Mouse (Mus musculus) thymus, postnatal 0 days (tissue): ENCODE data around the gene Tmem151b. TPM values are rescaled to one million over a fixed set of nuclear protein-coding genes. Genes with fewer than 3 reads are reported as not detected.

Experiments used
- DNase-seq: peaks from one replicate; pipeline ENCODE4 v3.0.0-alpha.2; 2015; ENCODE audit warnings: low spot score
- polyA plus RNA-seq: library from polyadenylated mRNA; unstranded; fragments of >200 nt; fragmentation: Nextera tagmentation; extraction: Ambion mirVana; gene quantifications from 2 replicates; pipeline ENCODE4 v1.2.1, GENCODE M21; 2015

Tmem151b gene
- polyA plus RNA-seq: 19.0 and 19.6 TPM in 2 replicates

DNA sequence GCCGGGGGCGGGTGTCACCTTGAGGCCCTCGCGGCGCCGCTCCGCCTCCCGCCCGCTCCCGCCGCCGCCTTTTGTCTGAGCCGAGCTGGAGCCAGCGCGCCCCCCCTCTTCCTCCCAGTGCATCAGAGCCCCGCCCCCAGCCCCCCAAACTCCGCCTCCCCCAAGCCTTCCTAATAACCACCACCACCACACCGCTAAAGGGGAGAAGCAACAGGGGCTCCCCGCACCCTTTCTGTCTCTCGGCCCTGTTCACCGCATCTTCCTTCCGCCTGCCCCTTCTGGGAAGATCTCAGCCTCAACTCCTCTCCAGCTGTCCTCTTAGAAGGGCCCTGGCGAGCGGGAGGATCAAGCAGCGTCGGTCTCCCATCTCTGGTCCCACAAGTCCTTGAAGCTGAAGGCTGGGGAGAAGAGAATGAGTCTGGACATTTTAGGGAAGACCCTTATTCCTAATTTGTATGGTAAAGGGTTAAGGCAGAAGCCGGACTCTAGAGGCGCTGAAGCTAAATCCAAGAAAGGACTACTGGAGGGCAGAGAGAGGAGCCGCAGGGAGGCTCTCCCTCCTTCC, at the start of gene Tmem151b:
Tmem151b (minus strand) TSS at position 61 of the 565 bp plus-strand sequence.
- peak; percentile 75 for DNase-seq

DNA sequence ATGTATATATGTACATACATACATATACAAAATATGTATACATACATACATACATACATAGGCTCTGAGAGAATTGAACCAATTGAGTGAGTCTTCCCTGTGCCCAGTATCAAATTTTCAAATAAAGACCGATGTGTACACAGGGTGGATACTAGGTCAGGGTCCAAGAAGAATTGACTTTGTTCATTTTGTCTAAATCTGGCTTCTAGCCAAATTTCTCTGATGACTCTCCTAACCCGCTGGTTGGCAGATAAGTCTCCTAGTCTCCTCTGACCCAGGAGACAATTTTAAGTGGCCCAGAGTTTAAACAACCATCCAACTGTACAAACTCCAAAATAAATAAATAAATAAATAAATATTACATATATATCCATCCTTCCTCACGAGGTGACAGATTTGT, 49.4 kb upstream of the Tmem151b start:
- no peak for DNase-seq

DNA sequence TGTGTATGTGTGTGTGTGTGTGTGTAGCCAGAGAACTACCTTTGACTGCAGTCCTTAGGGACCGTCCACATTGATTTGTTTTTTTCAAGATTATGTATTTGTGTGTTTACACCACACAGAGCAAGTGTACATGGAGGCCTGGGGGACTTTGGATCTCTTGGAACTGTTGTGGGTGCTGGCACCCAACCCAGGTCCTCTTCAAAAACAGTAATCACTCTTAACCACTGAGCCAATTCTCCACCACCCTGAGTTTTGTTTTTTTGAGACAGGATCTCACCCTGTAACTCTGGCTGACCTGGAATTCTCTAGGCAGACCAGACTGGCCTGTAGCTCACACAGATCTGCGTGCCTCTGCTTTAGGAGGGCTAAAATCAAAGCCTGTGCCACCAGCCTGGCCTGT, 48.9 kb upstream of the Tmem151b start:
- DNase-seq: no peak

DNA sequence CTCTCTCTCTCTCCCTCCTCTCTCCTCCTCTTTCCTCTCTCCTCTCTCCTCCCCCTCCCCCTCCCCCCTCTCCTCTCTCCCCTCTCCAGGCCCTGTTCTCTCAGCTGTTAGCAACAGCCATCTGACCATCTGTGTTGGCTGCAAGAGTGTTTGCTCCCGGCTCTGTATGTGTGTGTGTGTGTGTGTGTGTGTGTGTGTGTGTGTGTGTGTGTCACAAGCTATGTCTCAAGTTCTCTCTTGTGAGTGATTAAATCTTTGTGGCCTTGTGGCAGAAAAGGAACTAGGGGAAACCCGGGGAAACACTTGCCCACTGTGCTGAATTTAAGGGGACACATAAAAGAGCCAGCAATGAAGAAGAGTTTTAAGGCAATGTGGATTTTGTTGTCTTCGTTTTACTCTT, 48.3 kb upstream of the Tmem151b start:
- peak; percentile 24 for DNase-seq

- peak; percentile 60 for DNase-seq
Observed at GRCm38 (mm10) chr17:45596631-45597396, 47.3 kb upstream of the Tmem151b start.

DNA sequence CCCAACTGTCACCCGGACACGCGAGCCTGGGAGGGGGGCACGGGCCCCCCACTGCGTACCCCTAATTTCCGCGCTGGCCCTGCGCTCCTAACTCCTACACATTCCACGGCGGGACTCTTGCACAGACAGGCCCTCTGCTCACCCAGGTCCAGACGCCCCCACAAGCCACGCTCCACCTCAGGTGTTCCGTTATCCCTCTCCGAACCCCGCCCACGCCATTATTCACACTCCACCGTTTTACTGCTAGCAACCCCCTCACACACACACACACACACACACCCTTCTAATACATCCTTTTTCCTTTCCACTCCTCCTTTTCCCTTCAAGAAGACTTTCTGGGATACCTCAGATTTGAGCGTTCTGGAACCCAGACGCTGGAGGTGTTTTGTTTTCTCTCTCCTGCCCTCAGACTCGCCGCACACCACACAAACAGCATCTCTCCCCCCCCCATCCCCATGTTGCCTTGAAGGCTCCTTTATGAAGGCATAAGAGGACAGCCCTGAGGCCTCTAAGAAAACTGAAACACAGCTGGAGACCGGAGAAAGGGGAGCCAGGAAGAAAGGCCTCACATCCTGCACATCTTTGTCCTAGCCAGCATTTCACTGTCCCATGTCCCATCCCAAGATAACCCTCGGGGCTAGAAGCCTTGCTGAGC, 46.4 kb upstream of the Tmem151b start:
- DNase-seq: peak; percentile 18

DNA sequence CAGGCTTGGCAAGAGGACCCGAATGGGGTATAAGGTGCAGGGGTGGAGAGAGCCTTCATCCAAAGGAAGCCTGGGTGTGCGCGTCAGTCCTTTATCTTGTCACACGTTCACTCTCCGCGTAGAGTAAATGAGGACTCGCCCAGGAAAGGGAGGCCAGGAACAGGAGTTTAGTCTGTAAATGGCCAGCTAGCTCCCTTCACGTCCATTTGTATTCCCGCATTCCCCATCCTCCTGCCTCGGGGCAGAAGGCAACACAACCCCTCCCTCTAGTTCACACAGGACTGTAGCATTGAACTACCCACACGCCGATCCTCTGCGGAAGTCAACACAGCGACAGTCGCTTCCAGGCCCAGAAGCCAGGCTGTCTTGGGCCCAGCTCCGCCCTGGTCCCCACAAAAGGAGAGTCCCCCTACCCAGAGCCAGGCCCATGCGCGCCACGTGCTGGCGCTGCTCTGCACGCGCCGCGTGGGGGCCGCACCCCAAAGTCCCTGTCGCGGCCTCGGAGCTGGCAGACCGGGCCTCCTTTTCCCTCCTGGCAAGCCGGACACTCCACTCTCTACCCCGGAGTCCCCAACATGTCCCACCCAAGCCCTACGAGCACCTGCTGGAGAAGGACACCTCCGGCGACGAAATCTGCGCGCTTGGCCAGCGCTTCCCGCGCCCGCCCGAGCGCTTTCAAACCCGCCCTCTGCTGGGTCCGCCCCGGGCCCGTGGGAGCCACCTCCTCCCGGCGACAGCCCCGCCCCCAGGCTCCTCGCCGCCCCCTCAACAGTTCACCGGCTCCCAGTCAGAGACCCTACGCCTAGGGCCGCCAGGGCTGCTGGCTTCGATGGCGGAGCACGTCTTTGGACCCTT, 45.6 kb upstream of the Tmem151b start:
- peak; percentile 79 for DNase-seq

DNA sequence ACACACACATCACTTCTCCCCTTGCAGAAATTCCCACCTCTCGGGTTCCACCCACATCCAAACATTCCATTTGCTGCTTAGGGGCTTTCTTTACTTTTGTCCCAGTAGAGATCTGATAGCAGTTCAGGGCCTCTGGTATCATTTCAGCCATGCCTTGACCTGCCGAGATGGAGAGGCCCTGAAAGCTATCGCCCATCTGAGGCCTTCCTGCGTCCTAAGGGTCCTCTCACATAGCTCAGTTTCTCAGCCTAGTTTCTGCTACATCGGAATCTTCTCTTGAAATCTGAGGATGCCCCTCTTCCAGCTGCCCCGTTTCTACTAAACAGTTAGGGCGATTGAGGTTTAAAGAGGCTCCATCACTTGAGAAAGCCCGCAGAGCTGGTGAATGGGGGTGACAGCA, 44.7 kb upstream of the Tmem151b start:
- peak; percentile 2 for DNase-seq

- no peak for DNase-seq
Observed at GRCm38 (mm10) chr17:45593479-45593878, 44.0 kb upstream of the Tmem151b start.

- peak; percentile 17 for DNase-seq
Observed at GRCm38 (mm10) chr17:45592606-45593431, 43.3 kb upstream of the Tmem151b start.

- peak; percentile 30 for DNase-seq
Observed at GRCm38 (mm10) chr17:45591701-45592605, 42.5 kb upstream of the Tmem151b start.

- no peak for DNase-seq
Observed at GRCm38 (mm10) chr17:45590410-45590809, 40.9 kb upstream of the Tmem151b start.

GRCm38 (mm10) chr17:45589844-45590243, 40.4 kb upstream of the Tmem151b start:
- no peak for DNase-seq

GRCm38 (mm10) chr17:45589236-45589635, 39.8 kb upstream of the Tmem151b start:
- DNase-seq: no peak

DNA sequence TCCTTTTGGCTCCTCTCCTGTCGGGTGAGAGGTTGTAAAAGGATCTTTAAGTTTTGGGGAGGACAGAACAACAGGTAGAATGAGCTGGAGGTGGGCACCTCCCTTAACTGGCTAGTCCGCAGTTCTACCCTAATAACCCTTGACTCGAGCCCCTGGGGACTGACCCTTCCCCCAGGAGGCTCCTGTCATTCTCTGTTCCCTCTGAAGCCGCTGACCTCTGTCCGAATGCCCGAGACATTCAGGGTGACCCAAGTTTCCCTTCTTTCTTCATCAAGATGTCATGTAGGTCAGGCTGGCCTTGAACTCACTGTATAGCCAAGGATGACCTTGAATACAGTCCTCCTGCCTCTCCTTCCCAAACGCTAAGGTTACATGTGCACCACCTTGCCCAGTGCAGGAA, 38.9 kb upstream of the Tmem151b start:
- no peak for DNase-seq

- peak; percentile 26 for DNase-seq
Observed at GRCm38 (mm10) chr17:45586449-45586837, 37.0 kb upstream of the Tmem151b start.

GRCm38 (mm10) chr17:45585725-45586448, 36.4 kb upstream of the Tmem151b start:
- peak; percentile 5 for DNase-seq

DNA sequence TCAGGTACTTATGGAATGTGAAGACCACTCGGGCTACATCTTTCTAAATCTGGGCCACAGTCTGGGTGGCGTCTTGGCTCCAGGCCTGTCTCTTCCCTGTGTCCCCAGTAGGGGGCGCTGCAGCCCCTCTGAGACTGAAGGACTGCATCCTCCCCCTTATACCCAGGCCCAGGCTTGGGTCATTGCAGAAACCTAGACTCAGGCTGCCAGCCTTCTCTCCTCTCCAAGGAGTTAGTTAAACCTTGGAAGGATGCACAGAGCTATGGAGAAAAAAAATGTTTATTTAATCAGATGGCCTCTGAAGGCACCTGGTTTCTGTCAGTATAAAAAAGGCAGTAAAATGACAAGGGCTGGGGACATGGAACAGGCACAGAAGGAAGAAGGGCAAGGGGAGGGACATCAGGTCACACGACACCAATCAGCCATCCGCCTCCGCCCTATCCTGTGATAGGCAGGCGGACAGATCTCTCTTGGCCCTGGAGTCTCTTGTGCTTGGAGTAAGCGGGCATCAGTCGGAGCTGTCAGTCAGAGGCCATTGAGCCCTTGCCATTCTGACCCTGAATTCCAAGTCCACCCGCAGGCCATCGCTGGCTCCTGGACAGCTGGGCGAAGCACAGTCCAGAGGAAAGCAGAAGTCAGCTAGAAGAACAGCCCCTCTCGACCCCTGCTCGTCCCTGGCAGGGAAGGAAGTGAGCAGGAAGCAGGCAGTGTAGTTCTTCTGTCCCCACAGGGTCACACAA, 35.6 kb upstream of the Tmem151b start:
- DNase-seq: peak; percentile 75
